Mouse (Mus musculus): ENCODE data around the gene Pde12.

DNA sequence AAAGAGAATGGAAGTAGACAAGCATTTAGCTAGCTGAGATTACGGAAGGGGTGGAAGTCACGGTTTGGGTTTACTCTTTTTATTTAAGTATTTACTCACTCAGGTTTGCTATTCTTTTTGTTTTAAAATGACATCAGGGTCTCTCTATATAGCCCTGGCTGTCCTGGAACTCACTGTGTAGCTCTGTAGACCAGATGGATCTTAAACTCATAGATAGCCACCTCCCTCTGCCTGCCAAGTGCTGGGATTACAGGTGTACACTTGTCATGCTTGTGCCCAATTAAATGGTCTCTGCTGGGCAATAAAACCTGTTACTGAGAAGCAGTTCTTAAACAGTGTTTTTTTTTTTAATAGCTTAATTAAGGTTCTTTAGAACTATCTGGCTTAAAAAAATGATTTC lies 29.7 kb downstream of the Pde12 start:
- TF ChIP-seq CTCF (IDR thresholded peaks at IDR 0.05; ENCODE audit: borderline replicate concordance, extremely low read depth, insufficient read depth, insufficient read length) (no peak; the same call in 1 of the 2 replicates), POLR2A (IDR thresholded peaks at IDR 0.05; ENCODE audit: borderline replicate concordance, extremely low read depth, insufficient read depth, insufficient read length, poor library complexity, severe bottlenecking) (no peak)

All from brain, embryonic 14.5 days (tissue).